Mouse (Mus musculus): ENCODE results near the gene E330034G19Rik. TPM values are rescaled to one million over a fixed set of nuclear protein-coding genes. Genes with fewer than 3 reads are reported as not detected.

The E330034G19Rik gene
- polyA plus RNA-seq, 1 experiment = not detected

- Histone ChIP-seq H3ac (ENCODE audit: control insufficient read depth, insufficient read length) (no peak overlapping the region), H3K79me2 (ENCODE audit: control insufficient read depth, insufficient read depth) (no peaks in the 10 kb centered on the region), H3K4me3 (no peak overlapping the region), H3K36me3 (ENCODE audit: control insufficient read depth, insufficient read depth) (no peaks in the 10 kb centered on the region), H3K27me3 (ENCODE audit: control insufficient read depth, insufficient read depth, insufficient read length) (no peaks in the 10 kb centered on the region), H3K4me2 (ENCODE audit: low read depth) (no peak overlapping the region)
- TF ChIP-seq SRF (IDR thresholded peaks at IDR 0.05; ENCODE audit: control insufficient read depth, insufficient read length, low read depth) (no peak), USF1 (IDR thresholded peaks at IDR 0.05; ENCODE audit: low read depth) (no peak), POLR2A (IDR thresholded peaks at IDR 0.05; ENCODE audit: insufficient read length, low read depth) (no peak), MYOG (IDR thresholded peaks at IDR 0.05; ENCODE audit: control insufficient read depth in 1 of 3, insufficient read depth in 1 of 3, insufficient read length in 2 of 3, low read depth in 2 of 3) (no peak), CEBPB (IDR thresholded peaks at IDR 0.05; ENCODE audit: insufficient read depth, poor library complexity, severe bottlenecking) (no peak), TCF3 (IDR thresholded peaks at IDR 0.05; ENCODE audit: insufficient read length, low read depth) (no peak), TCF12 (IDR thresholded peaks at IDR 0.05; ENCODE audit: insufficient read depth, poor library complexity, severe bottlenecking) (no peak)
Observed at GRCm38 (mm10) chr14:24253611-24254202, 39.3 kb upstream of the E330034G19Rik start.

DNA sequence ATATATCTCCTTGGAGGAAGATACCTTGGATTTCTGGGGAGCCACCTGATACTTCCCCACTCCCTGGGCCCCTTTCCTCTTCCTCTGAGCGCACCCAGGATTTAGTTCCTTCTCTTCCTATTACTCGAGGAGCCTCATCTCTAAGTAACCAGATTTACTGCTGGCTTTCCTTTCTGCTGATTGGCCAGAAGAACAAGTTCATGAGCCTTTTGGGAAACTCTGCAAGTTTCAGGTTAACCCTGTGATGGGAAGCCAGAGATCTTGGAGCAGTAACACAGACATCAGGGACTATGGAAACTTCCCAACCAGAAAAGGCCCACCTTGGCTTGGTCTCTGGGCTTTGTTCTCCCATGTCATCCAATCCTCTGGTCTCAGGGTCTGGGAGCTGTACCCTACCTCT, 37.1 kb upstream of the E330034G19Rik start:
- no peaks in the 10 kb centered on the region for H3K36me3 ChIP-seq (ENCODE audit: control insufficient read depth, insufficient read depth)
- no peak for TF ChIP-seq TCF12 (IDR thresholded peaks at IDR 0.05; ENCODE audit: insufficient read depth, poor library complexity, severe bottlenecking)
- no peak for TF ChIP-seq POLR2AphosphoS2 (IDR thresholded peaks at IDR 0.05; ENCODE audit: insufficient read length, low read depth)
- no peak for TF ChIP-seq MYOG (IDR thresholded peaks at IDR 0.05; ENCODE audit: control insufficient read depth in 1 of 3, insufficient read depth in 1 of 3, insufficient read length in 2 of 3, low read depth in 2 of 3)
- TF ChIP-seq CEBPB (IDR thresholded peaks at IDR 0.05; ENCODE audit: insufficient read depth, poor library complexity, severe bottlenecking) = no peak
- no peak for TF ChIP-seq POLR2A (IDR thresholded peaks at IDR 0.05; ENCODE audit: insufficient read length, low read depth)
- TF ChIP-seq REST (IDR thresholded peaks at IDR 0.05; ENCODE audit: insufficient read depth, insufficient read length) = no peak
- no peak for TF ChIP-seq MYOD1 (IDR thresholded peaks at IDR 0.05; ENCODE audit: control insufficient read depth in 1 of 3, insufficient read length in 2 of 3, low read depth in 2 of 3)
- no peaks in the 10 kb centered on the region for H3K79me2 ChIP-seq (ENCODE audit: control insufficient read depth, insufficient read depth)
- no peak overlapping the region for H3K4me2 ChIP-seq (ENCODE audit: low read depth)
- H3K4me3 ChIP-seq = no peak overlapping the region
- no peak overlapping the region for H3ac ChIP-seq (ENCODE audit: control insufficient read depth, insufficient read length)
- H3K27me3 ChIP-seq (ENCODE audit: control insufficient read depth, insufficient read depth, insufficient read length) = no peaks in the 10 kb centered on the region

DNA sequence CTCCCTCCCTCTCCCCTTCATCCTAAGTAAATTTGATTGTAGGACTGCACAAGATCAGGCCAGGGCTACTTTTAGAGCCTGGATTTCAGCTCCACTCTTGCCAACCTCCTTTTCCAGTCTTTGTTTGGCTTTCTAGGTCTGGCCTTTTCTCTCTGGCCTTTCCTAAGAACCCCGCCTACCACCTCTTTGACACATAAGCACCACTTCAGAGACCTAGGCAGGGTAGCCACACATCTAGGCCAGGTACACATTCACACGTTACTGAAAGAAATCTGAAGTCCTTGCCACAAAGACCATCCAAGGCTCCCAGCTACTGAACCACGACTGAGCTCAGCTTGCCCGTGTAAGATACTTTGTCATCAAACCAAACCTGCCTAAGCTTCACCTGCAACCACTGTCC, 32.6 kb upstream of the E330034G19Rik start:
- Histone ChIP-seq H3K27me3 (ENCODE audit: control insufficient read depth, insufficient read depth, insufficient read length) (peaks cover 12% of the 10 kb centered on the region), H3K4me2 (ENCODE audit: low read depth) (no peak overlapping the region), H3K4me3 (no peak overlapping the region), H3ac (ENCODE audit: control insufficient read depth, insufficient read length) (no peak overlapping the region), H3K36me3 (ENCODE audit: control insufficient read depth, insufficient read depth) (no peaks in the 10 kb centered on the region), H3K79me2 (ENCODE audit: control insufficient read depth, insufficient read depth) (no peaks in the 10 kb centered on the region)
- TF ChIP-seq MYOD1 (IDR thresholded peaks at IDR 0.05; ENCODE audit: control insufficient read depth in 1 of 3, insufficient read length in 2 of 3, low read depth in 2 of 3) (no peak), REST (IDR thresholded peaks at IDR 0.05; ENCODE audit: insufficient read depth, insufficient read length) (no peak), POLR2AphosphoS2 (IDR thresholded peaks at IDR 0.05; ENCODE audit: insufficient read length, low read depth) (no peak), MAX (IDR thresholded peaks at IDR 0.05; ENCODE audit: low read depth) (no peak), TCF12 (IDR thresholded peaks at IDR 0.05; ENCODE audit: insufficient read depth, poor library complexity, severe bottlenecking) (no peak), MYOG (IDR thresholded peaks at IDR 0.05; ENCODE audit: control insufficient read depth in 1 of 3, insufficient read depth in 1 of 3, insufficient read length in 2 of 3, low read depth in 2 of 3) (no peak), POLR2A (IDR thresholded peaks at IDR 0.05; ENCODE audit: insufficient read length, low read depth) (no peak), USF1 (IDR thresholded peaks at IDR 0.05; ENCODE audit: low read depth) (no peak), TCF3 (IDR thresholded peaks at IDR 0.05; ENCODE audit: insufficient read length, low read depth) (no peak), E2F4 (IDR thresholded peaks at IDR 0.05; ENCODE audit: insufficient read depth) (no peak), SRF (IDR thresholded peaks at IDR 0.05; ENCODE audit: control insufficient read depth, insufficient read length, low read depth) (no peak), CEBPB (IDR thresholded peaks at IDR 0.05; ENCODE audit: insufficient read depth, poor library complexity, severe bottlenecking) (no peak)

- H3K4me2 ChIP-seq (ENCODE audit: low read depth) = no peak overlapping the region
- H3K4me3 ChIP-seq = no peak overlapping the region
- H3K79me2 ChIP-seq (ENCODE audit: control insufficient read depth, insufficient read depth) = no peaks in the 10 kb centered on the region
- TF ChIP-seq SRF (IDR thresholded peaks at IDR 0.05; ENCODE audit: control insufficient read depth, insufficient read length, low read depth) (no peak), POLR2AphosphoS2 (IDR thresholded peaks at IDR 0.05; ENCODE audit: insufficient read length, low read depth) (no peak), REST (IDR thresholded peaks at IDR 0.05; ENCODE audit: insufficient read depth, insufficient read length) (no peak), CEBPB (IDR thresholded peaks at IDR 0.05; ENCODE audit: insufficient read depth, poor library complexity, severe bottlenecking) (no peak), MAX (IDR thresholded peaks at IDR 0.05; ENCODE audit: low read depth) (no peak), MYOG (IDR thresholded peaks at IDR 0.05; ENCODE audit: control insufficient read depth in 1 of 3, insufficient read depth in 1 of 3, insufficient read length in 2 of 3, low read depth in 2 of 3) (no peak), TCF3 (IDR thresholded peaks at IDR 0.05; ENCODE audit: insufficient read length, low read depth) (no peak), POLR2A (IDR thresholded peaks at IDR 0.05; ENCODE audit: insufficient read length, low read depth) (no peak), E2F4 (IDR thresholded peaks at IDR 0.05; ENCODE audit: insufficient read depth) (no peak)
- no peak overlapping the region for H3ac ChIP-seq (ENCODE audit: control insufficient read depth, insufficient read length)
- peaks cover 12% of the 10 kb centered on the region for H3K27me3 ChIP-seq (ENCODE audit: control insufficient read depth, insufficient read depth, insufficient read length)
- H3K36me3 ChIP-seq (ENCODE audit: control insufficient read depth, insufficient read depth) = no peaks in the 10 kb centered on the region
Observed at GRCm38 (mm10) chr14:24262382-24262781, 30.6 kb upstream of the E330034G19Rik start.

- H3K27me3 ChIP-seq (ENCODE audit: control insufficient read depth, insufficient read depth, insufficient read length) = peaks cover 12% of the 10 kb centered on the region
- no peaks in the 10 kb centered on the region for H3K36me3 ChIP-seq (ENCODE audit: control insufficient read depth, insufficient read depth)
- H3K79me2 ChIP-seq (ENCODE audit: control insufficient read depth, insufficient read depth) = no peaks in the 10 kb centered on the region
- no peak overlapping the region for H3K4me2 ChIP-seq (ENCODE audit: low read depth)
- no peak overlapping the region for H3ac ChIP-seq (ENCODE audit: control insufficient read depth, insufficient read length)
- TF ChIP-seq E2F4 (IDR thresholded peaks at IDR 0.05; ENCODE audit: insufficient read depth) (no peak), USF1 (IDR thresholded peaks at IDR 0.05; ENCODE audit: low read depth) (no peak), POLR2AphosphoS2 (IDR thresholded peaks at IDR 0.05; ENCODE audit: insufficient read length, low read depth) (no peak), REST (IDR thresholded peaks at IDR 0.05; ENCODE audit: insufficient read depth, insufficient read length) (no peak), TCF12 (IDR thresholded peaks at IDR 0.05; ENCODE audit: insufficient read depth, poor library complexity, severe bottlenecking) (no peak), SRF (IDR thresholded peaks at IDR 0.05; ENCODE audit: control insufficient read depth, insufficient read length, low read depth) (no peak), CEBPB (IDR thresholded peaks at IDR 0.05; ENCODE audit: insufficient read depth, poor library complexity, severe bottlenecking) (no peak), MYOG (IDR thresholded peaks at IDR 0.05; ENCODE audit: control insufficient read depth in 1 of 3, insufficient read depth in 1 of 3, insufficient read length in 2 of 3, low read depth in 2 of 3) (no peak), MYOD1 (IDR thresholded peaks at IDR 0.05; ENCODE audit: control insufficient read depth in 1 of 3, insufficient read length in 2 of 3, low read depth in 2 of 3) (no peak), POLR2A (IDR thresholded peaks at IDR 0.05; ENCODE audit: insufficient read length, low read depth) (no peak), MAX (IDR thresholded peaks at IDR 0.05; ENCODE audit: low read depth) (no peak), TCF3 (IDR thresholded peaks at IDR 0.05; ENCODE audit: insufficient read length, low read depth) (no peak)
- H3K4me3 ChIP-seq = no peak overlapping the region
Observed at GRCm38 (mm10) chr14:24262915-24263314, 30.1 kb upstream of the E330034G19Rik start.

Data from myocyte (in vitro differentiated cells).